Mouse (Mus musculus) layer of hippocampus, adult 18-20 months (tissue): ENCODE measurements around the gene Sh3bgrl2. TPM values are rescaled to one million over a fixed set of nuclear protein-coding genes. Genes with fewer than 3 reads are reported as not detected.
A peak's percentile ranks its signal among the peaks of the same experiment; 100 is the strongest.

Experiments
- DNase-seq, 2 experiments: peaks; one replicate each; pipeline ENCODE4 v3.0.0; 2022; ENCODE audit warnings: low spot score in 2 of 2
- total RNA-seq, 2 experiments: library from RNA; stranded (reverse); gene quantifications; 2 replicates each; pipeline ENCODE4 v1.2.3; 2021

Gene Sh3bgrl2
- total RNA-seq, 2 experiments from 2014 or later: 28.9 to 33.1 TPM

- DNase-seq: peak in 1 of 2 experiments; percentile 21
These were observed 8.9 kb downstream of the Sh3bgrl2 start for GRCm38 (mm10) chr9:83556780-83557771.

- no peak for DNase-seq
These were observed 12.5 kb downstream of the Sh3bgrl2 start for GRCm38 (mm10) chr9:83560670-83561069.

- no peak for DNase-seq
These were observed 14.8 kb downstream of the Sh3bgrl2 start for GRCm38 (mm10) chr9:83562889-83563288.

- no peak for DNase-seq
These were observed 15.9 kb downstream of the Sh3bgrl2 start for GRCm38 (mm10) chr9:83563808-83564549.

GRCm38 (mm10) chr9:83564934-83565652 is 17.0 kb downstream of the Sh3bgrl2 start:
- DNase-seq: no peak

- DNase-seq: no peak
These were observed 18.0 kb downstream of the Sh3bgrl2 start for GRCm38 (mm10) chr9:83566141-83566540.

- DNase-seq: no peak
These were observed 20.0 kb downstream of the Sh3bgrl2 start for GRCm38 (mm10) chr9:83568125-83568524.

GRCm38 (mm10) chr9:83568937-83569336 is 20.8 kb downstream of the Sh3bgrl2 start:
- DNase-seq: no peak

- DNase-seq: no peak
These were observed 21.8 kb downstream of the Sh3bgrl2 start for GRCm38 (mm10) chr9:83569898-83570297.

GRCm38 (mm10) chr9:83571315-83571714 is 23.2 kb downstream of the Sh3bgrl2 start:
- DNase-seq: no peak

GRCm38 (mm10) chr9:83572326-83572725 is 24.2 kb downstream of the Sh3bgrl2 start:
- DNase-seq: no peak

GRCm38 (mm10) chr9:83572870-83573269 is 24.7 kb downstream of the Sh3bgrl2 start:
- DNase-seq: no peak

- DNase-seq: no peak
These were observed 25.5 kb downstream of the Sh3bgrl2 start for GRCm38 (mm10) chr9:83573588-83573987.

- DNase-seq: no peak
These were observed 27.3 kb downstream of the Sh3bgrl2 start for GRCm38 (mm10) chr9:83575403-83575802.

- no peak for DNase-seq
These were observed 28.0 kb downstream of the Sh3bgrl2 start for GRCm38 (mm10) chr9:83576018-83576688.

- DNase-seq: peak in 1 of 2 experiments; percentile 40
These were observed 28.5 kb downstream of the Sh3bgrl2 start for GRCm38 (mm10) chr9:83576689-83577057.

- DNase-seq: no peak
These were observed 29.1 kb downstream of the Sh3bgrl2 start for GRCm38 (mm10) chr9:83577260-83577659.

GRCm38 (mm10) chr9:83579049-83579448 is 30.9 kb downstream of the Sh3bgrl2 start:
- no peak for DNase-seq

GRCm38 (mm10) chr9:83582748-83583147 is 34.6 kb downstream of the Sh3bgrl2 start:
- DNase-seq: no peak

GRCm38 (mm10) chr9:83586316-83587050 is 38.4 kb downstream of the Sh3bgrl2 start:
- DNase-seq: peak in 1 of 2 experiments; percentile 36
